Mouse (Mus musculus) midbrain, postnatal 0 days (tissue): Measurements from ENCODE around the gene Alk. TPM values are rescaled to one million over a fixed set of nuclear protein-coding genes. Genes with fewer than 3 reads are reported as not detected.

ENCODE experiments used
- ATAC-seq: fragments of 200-750 bp; cut with Nextera tagmentation; 2 replicates; pipeline ENCODE4 v1.8.0; 2017; ENCODE audit warnings: moderate number of reproducible peaks, mild to moderate bottlenecking, moderate TSS enrichment, moderate library complexity; ENCODE audit not compliant: low FRiP score
- DNase-seq: peaks from one replicate; pipeline ENCODE4 v3.0.0-alpha.2; 2015; ENCODE audit warnings: low spot score
- H3K27ac ChIP-seq: fragments of 300-500 bp; sonication (generic); 2 replicates; pipeline ENCODE4 v1.5.1; 2014; ENCODE audit warnings: low read depth, mild to moderate bottlenecking, low read length, mixed read lengths
- H3K27me3 ChIP-seq: fragments of 300-500 bp; sonication (generic); 2 replicates; pipeline ENCODE4 v1.6.1; 2014; ENCODE audit warnings: low read length, control low read depth, mixed read lengths; ENCODE audit not compliant: insufficient read depth
- H3K36me3 ChIP-seq: fragments of 300-500 bp; sonication (generic); 2 replicates; pipeline ENCODE4 v1.6.1; 2014; ENCODE audit warnings: low read length, control low read depth, mixed read lengths; ENCODE audit not compliant: insufficient read depth
- H3K4me1 ChIP-seq: fragments of 300-500 bp; sonication (generic); 2 replicates; pipeline ENCODE4 v1.6.1; 2014; ENCODE audit warnings: mild to moderate bottlenecking, control low read depth, antibody characterized with exemption, low read length, mixed read lengths; ENCODE audit not compliant: insufficient read depth
- H3K4me2 ChIP-seq: fragments of 300-500 bp; sonication (generic); 2 replicates; pipeline ENCODE4 v1.6.1; 2014; ENCODE audit warnings: low read depth, mild to moderate bottlenecking, low read length, mixed read lengths; ENCODE audit not compliant: poor library complexity, severe bottlenecking
- H3K4me3 ChIP-seq: fragments of 300-500 bp; sonication (generic); 2 replicates; pipeline ENCODE4 v1.5.1; 2014; ENCODE audit warnings: low read depth, mild to moderate bottlenecking, low read length, moderate library complexity
- H3K9ac ChIP-seq: fragments of 300-500 bp; sonication (generic); replicated peaks from 2 replicates; pipeline ENCODE4 v1.6.1; 2014; ENCODE audit warnings: mild to moderate bottlenecking, low read length, moderate library complexity, mixed read lengths; ENCODE audit not compliant: poor library complexity, severe bottlenecking
- H3K9me3 ChIP-seq: fragments of 300-500 bp; sonication (generic); 2 replicates; pipeline ENCODE4 v1.6.1; 2016; ENCODE audit warnings: low read length, control low read depth
- CTCF ChIP-seq: IDR thresholded peaks from 2 replicates; pipeline ENCODE4 v1.5.1; 2016; ENCODE audit warnings: antibody characterized with exemption, mild to moderate bottlenecking
- WGBS: fragments of 180-500 bp; shearing (Covaris S2); extraction: QIAGEN DNeasy Blood & Tissue Kit; methylation state at CpG from one replicate; pipeline ENCODE4 v1.1.7; 2014; 5-methylcytosine and 5-hydroxymethylcytosine counted together
- polyA plus RNA-seq: library from polyadenylated mRNA; unstranded; fragments of >200 nt; fragmentation: Nextera tagmentation; extraction: Ambion mirVana; gene quantifications from 2 replicates; pipeline ENCODE4 v1.2.1, GENCODE M21; 2015
- total RNA-seq: library from RNA; depleted of rRNA; stranded (reverse); fragments of >200 nt; gene quantifications from 2 replicates; pipeline ENCODE4 v1.2.3, GENCODE M21; 2014

The Alk gene
- total and polyA plus RNA-seq, 2 experiments from 2014 or later = 5.2 to 17.6 TPM

GRCm38 (mm10) chr17:72527481-72527880 is 76.9 kb downstream of the Alk start:
- Histone ChIP-seq H3K9me3 (no peaks in the 10 kb centered on the region), H3K27me3 (no peaks in the 10 kb centered on the region; the same call in 1 of the 2 replicates), H3K4me3 (no peak overlapping the region), H3K9ac (no peak overlapping the region), H3K4me2 (no peak overlapping the region), H3K4me1 (no peaks in the 10 kb centered on the region), H3K36me3 (no peaks in the 10 kb centered on the region), H3K27ac (no peak overlapping the region)
- 80% methylated on average over 5 of the region's 5 CpGs for WGBS
- ATAC-seq = no peak
- no peak for DNase-seq
- no peak for TF ChIP-seq CTCF

- H3K9ac ChIP-seq = no peak overlapping the region
- WGBS = 88% methylated on average over 4 of the region's 4 CpGs
Observed at GRCm38 (mm10) chr17:72526356-72526755, 78.1 kb downstream of the Alk start.

GRCm38 (mm10) chr17:72524839-72525238 is 79.6 kb downstream of the Alk start:
- DNase-seq (no peak), ATAC-seq (no peak)
- WGBS = 92% methylated on average over 3 of the region's 3 CpGs
- TF ChIP-seq CTCF = no peak
- no peaks in the 10 kb centered on the region for H3K4me1 ChIP-seq
- H3K4me3 ChIP-seq = no peak overlapping the region
- H3K27me3 ChIP-seq = no peaks in the 10 kb centered on the region; the same call in 1 of the 2 replicates
- no peak overlapping the region for H3K27ac ChIP-seq
- H3K9ac ChIP-seq = no peak overlapping the region
- no peak overlapping the region for H3K4me2 ChIP-seq
- no peaks in the 10 kb centered on the region for H3K36me3 ChIP-seq
- no peaks in the 10 kb centered on the region for H3K9me3 ChIP-seq

More at GRCm38 (mm10) chr17:72526356-72526755, 78.1 kb downstream of the Alk start:
- Histone ChIP-seq H3K9me3 (no peaks in the 10 kb centered on the region), H3K4me1 (no peaks in the 10 kb centered on the region), H3K4me2 (no peak overlapping the region), H3K4me3 (no peak overlapping the region), H3K27ac (no peak overlapping the region), H3K36me3 (no peaks in the 10 kb centered on the region), H3K27me3 (no peaks in the 10 kb centered on the region; the same call in 1 of the 2 replicates)
- no peak for TF ChIP-seq CTCF
- DNase-seq = no peak
- ATAC-seq = no peak

GRCm38 (mm10) chr17:72523006-72523405 is 81.4 kb downstream of the Alk start:
- no peak overlapping the region for H3K27ac ChIP-seq
- DNase-seq (no peak), ATAC-seq (no peak)
- no peaks in the 10 kb centered on the region for H3K4me1 ChIP-seq
- no peaks in the 10 kb centered on the region for H3K36me3 ChIP-seq
- H3K27me3 ChIP-seq = no peaks in the 10 kb centered on the region; the same call in 1 of the 2 replicates
- TF ChIP-seq CTCF = no peak
- no peak overlapping the region for H3K9ac ChIP-seq
- H3K4me3 ChIP-seq = no peak overlapping the region
- 49% methylated on average over 7 of the region's 7 CpGs for WGBS
- no peaks in the 10 kb centered on the region for H3K9me3 ChIP-seq
- no peak overlapping the region for H3K4me2 ChIP-seq

GRCm38 (mm10) chr17:72522381-72522780 is 82.0 kb downstream of the Alk start:
- Histone ChIP-seq H3K9me3 (no peaks in the 10 kb centered on the region), H3K27ac (no peak overlapping the region), H3K4me2 (no peak overlapping the region), H3K27me3 (no peaks in the 10 kb centered on the region; the same call in 1 of the 2 replicates), H3K4me3 (no peak overlapping the region), H3K36me3 (no peaks in the 10 kb centered on the region), H3K9ac (no peak overlapping the region), H3K4me1 (no peaks in the 10 kb centered on the region)
- TF ChIP-seq CTCF = peak; percentile 83
- ATAC-seq (no peak), DNase-seq (peak; percentile 74)
- 16% methylated on average over 4 of the region's 4 CpGs for WGBS

GRCm38 (mm10) chr17:72521353-72521752 is 83.1 kb downstream of the Alk start:
- 92% methylated on average over 5 of the region's 5 CpGs for WGBS
- H3K4me2 ChIP-seq = no peak overlapping the region
- DNase-seq = peak; percentile 61

More at GRCm38 (mm10) chr17:72521353-72521752, 83.1 kb downstream of the Alk start:
- Histone ChIP-seq H3K27me3 (no peaks in the 10 kb centered on the region; the same call in 1 of the 2 replicates), H3K36me3 (no peaks in the 10 kb centered on the region), H3K9me3 (no peaks in the 10 kb centered on the region), H3K9ac (no peak overlapping the region), H3K27ac (no peak overlapping the region), H3K4me1 (no peaks in the 10 kb centered on the region), H3K4me3 (no peak overlapping the region)
- no peak for TF ChIP-seq CTCF
- ATAC-seq = no peak
